Mouse (Mus musculus) gonadal fat pad, adult 2 months (tissue): ENCODE results near the gene Prl8a2. TPM values are rescaled to one million over a fixed set of nuclear protein-coding genes. Genes with fewer than 3 reads are reported as not detected.

Source experiments
- DNase-seq: peaks from one replicate; pipeline ENCODE4 v3.0.0-alpha.2; 2012; ENCODE audit warnings: low read depth
- polyA plus RNA-seq: library from polyadenylated mRNA; depleted of rRNA; stranded (reverse); fragments of >200 nt; gene quantifications from 2 replicates; pipeline ENCODE4 v1.2.3, GENCODE M21; 2012; rRNA removed

The Prl8a2 gene
- not detected in 2 replicates for polyA plus RNA-seq

DNA sequence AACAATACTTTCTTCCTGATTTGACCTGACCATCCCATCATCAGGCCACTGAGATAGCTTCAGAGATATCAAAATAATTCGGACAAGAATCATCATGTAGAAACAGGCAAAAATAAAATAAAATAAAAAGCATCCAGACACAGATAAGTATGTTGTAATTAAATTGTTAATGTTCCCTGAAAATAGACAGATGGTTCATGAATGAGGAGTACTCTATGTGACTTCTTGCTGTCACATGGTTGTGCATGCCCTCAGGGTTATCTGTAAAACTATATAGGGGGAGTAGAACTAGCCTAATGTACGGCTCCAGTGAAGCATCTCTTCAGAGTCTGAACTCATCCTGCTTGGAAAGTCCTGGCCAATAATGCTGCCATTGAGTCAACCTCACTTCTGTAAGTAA lies at the start of gene Prl8a2:
Gene Prl8a2, plus strand, starts transcription at position 301 of the 400 bp plus-strand sequence.
- DNase-seq, result no peak

DNA sequence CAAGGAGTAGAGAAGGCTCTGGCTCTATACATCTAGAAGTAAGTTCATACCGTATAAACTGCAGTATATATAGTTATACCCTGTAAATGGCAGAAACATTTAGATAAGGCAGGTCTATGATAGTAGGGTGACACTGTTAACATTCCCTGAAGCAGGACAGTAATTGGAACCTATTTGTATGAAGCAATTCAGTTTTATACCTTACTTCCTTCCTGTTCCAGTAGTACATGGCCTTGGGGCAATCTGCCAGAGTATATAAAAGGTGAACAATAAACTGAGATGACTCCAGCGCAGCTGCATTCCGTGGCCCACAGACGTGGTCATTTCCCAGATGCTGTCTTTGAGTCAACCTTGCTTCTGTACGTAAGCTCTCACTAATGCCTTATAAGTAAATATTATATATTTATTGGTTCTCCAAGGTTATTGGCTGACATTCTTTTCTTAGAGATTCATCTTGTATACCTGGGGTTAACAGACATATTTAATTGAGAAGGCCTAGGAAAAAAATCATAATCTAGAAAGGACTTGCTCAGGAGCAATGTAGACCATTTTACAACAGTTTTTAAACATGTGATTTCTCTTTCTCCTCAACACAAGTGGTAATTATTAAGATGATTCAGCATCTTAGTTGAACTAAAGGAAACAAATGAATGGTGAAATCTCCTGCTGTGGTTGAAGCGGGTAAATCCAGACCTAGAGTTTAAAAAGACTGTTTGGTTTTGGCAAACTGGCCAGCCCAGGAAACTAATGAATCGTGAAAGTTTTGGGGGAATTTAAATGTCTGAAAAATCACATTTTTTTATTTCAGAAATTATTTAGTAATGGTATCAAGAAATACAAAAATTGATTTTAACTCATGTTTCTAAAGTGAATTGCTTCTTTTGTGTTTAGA lies 32.9 kb upstream of the Prl8a2 start, which contains the start of gene Prl6a1:
Gene Prl6a1, plus strand, starts transcription at position 294 of the 892 bp plus-strand sequence.
- DNase-seq, result peak; percentile 1

GRCm38 (mm10) chr13:27334989-27335388 lies 10.5 kb upstream of the Prl8a2 start:
- no peak for DNase-seq

DNA sequence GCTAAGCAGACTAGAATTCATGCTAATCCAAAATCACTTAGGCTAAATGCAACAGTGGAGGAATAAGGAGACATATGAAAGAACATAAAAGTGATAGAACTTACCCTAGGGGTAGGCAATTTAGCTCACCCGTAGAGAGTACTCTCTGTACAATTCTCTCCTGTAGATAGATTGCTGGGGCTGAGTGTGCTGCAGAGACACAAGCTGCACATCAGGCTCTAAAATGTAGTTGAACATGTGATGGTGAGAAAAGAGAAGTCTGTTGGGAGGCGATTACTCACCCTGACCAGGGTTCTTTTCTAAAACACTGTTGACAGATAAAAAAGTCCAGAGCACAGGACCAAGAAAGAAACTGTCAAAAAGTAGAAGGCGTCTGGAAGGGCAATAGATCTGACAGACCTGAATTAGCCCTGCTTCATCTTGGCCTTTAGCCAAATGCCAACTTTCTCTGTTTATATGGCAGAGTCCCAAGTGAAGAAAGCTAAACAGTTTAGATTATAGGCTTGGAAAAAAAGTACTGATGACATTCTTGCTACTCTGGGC lies 2.7 kb upstream of the Prl8a2 start:
- DNase-seq, result no peak

DNA sequence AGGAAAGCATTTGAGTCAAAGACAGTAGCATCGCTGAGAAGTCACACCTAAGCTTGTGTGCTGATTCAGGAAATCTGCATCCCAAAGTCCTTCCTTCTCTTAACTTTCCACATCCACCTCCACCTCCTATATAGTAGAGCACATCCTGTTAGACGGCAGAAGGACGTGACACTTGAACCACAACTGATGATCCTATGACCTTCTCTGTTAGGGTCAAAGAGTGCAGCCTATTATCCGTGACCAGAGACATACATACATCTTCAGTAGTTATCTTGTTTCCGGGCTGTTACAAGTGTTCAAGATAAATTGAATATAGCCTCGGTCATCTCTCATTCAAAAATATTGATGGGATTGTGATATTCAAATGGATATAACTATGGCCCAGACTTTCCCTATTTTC lies 45.3 kb downstream of the Prl8a2 start, which contains the start of gene Prl2b1:
Gene Prl2b1, minus strand, starts transcription at position 101 of the 400 bp plus-strand sequence.
- no peak for DNase-seq

- no peak for DNase-seq
These were observed 53.7 kb downstream of the Prl8a2 start for GRCm38 (mm10) chr13:27399061-27399724.

Other genes with a start within 250 kb of the Prl8a2 start
- not detected in 2 replicates for gene Prl3d2, start 224.0 kb upstream of the Prl8a2 start, polyA plus RNA-seq
- gene Prl3d3, start 188.9 kb upstream of the Prl8a2 start, polyA plus RNA-seq, result not detected in 2 replicates
- not detected in 2 replicates for gene Prl3c1, start 149.0 kb upstream of the Prl8a2 start, polyA plus RNA-seq
- gene Prl3b1, start 103.8 kb upstream of the Prl8a2 start, polyA plus RNA-seq, result not detected in 2 replicates
- gene Prl3a1, start 86.2 kb upstream of the Prl8a2 start, polyA plus RNA-seq, result not detected in 2 replicates
- not detected in 2 replicates for gene Prl6a1, start 33.0 kb upstream of the Prl8a2 start, polyA plus RNA-seq
- not detected in 2 replicates for gene Prl2b1, start 45.2 kb downstream of the Prl8a2 start, polyA plus RNA-seq
- not detected in 2 replicates for gene Prl8a6, start 93.0 kb downstream of the Prl8a2 start, polyA plus RNA-seq
- gene Prl8a8, start 167.5 kb downstream of the Prl8a2 start, polyA plus RNA-seq, result not detected in 2 replicates
- not detected in 2 replicates for gene Prl8a9, start 218.9 kb downstream of the Prl8a2 start, polyA plus RNA-seq
- not detected in 2 replicates for gene Prl8a1, start 236.5 kb downstream of the Prl8a2 start, polyA plus RNA-seq